Mouse (Mus musculus) hindbrain, embryonic 10.5 days (tissue): ENCODE data around the gene Hgd. TPM values are rescaled to one million over a fixed set of nuclear protein-coding genes. Genes with fewer than 3 reads are reported as not detected.

Experiments used
- DNase-seq: peaks from one replicate; pipeline ENCODE4 v3.0.0-alpha.2; 2017; ENCODE audit warnings: low spot score
- H3K27ac ChIP-seq: fragments of 300-500 bp; sonication (generic); 2 replicates; pipeline ENCODE4 v1.5.1; 2016; ENCODE audit warnings: mild to moderate bottlenecking, moderate library complexity
- H3K27me3 ChIP-seq: fragments of 300-500 bp; sonication (generic); 2 replicates; pipeline ENCODE4 v1.6.1; 2016; ENCODE audit warnings: mild to moderate bottlenecking; ENCODE audit not compliant: poor library complexity, insufficient read depth, severe bottlenecking
- H3K36me3 ChIP-seq: fragments of 300-500 bp; sonication (generic); 2 replicates; pipeline ENCODE4 v1.6.1; 2016; ENCODE audit warnings: mild to moderate bottlenecking, moderate library complexity
- H3K4me1 ChIP-seq: fragments of 300-500 bp; sonication (generic); replicated peaks from 2 replicates; pipeline ENCODE4 v1.6.1; 2016; ENCODE audit warnings: mild to moderate bottlenecking
- H3K4me3 ChIP-seq: fragments of 300-500 bp; sonication (generic); 2 replicates; pipeline ENCODE4 v1.5.1; 2016; ENCODE audit warnings: mild to moderate bottlenecking, moderate library complexity
- H3K9me3 ChIP-seq: fragments of 300-500 bp; sonication (generic); 2 replicates; pipeline ENCODE4 v1.6.1; 2016; ENCODE audit warnings: mild to moderate bottlenecking, moderate library complexity
- WGBS: fragments of 180-500 bp; shearing (Covaris S2); methylation state at CpG from one replicate; pipeline ENCODE4 v1.1.7; 2016; 5-methylcytosine and 5-hydroxymethylcytosine counted together
- polyA plus RNA-seq: library from polyadenylated mRNA; unstranded; fragments of >200 nt; fragmentation: Nextera tagmentation; extraction: Ambion mirVana; gene quantifications from 2 replicates; pipeline ENCODE4 v1.2.1, GENCODE M21; 2016

Gene Hgd
- polyA plus RNA-seq, 1 experiment from 2014 or later = not detected

DNA sequence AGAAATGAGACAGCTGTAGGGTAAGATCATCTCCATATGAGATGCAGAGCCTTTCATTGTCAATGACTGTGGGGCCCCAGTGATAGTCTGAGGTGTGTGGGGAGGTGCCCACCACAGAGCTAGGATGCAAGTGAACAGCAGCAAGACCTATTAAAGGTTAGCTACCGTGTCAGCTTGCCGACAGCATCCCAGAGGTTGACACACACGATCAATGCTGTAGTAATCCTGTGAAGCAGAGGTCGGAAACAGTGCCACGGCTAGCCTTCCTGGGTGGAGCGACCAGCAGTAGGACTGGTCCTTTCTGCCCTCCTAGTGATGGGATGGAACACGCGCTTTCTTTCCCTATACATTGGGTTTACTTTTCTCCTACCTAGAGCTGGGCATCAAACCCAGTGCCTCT is 65.3 kb downstream of the Hgd start:
- Histone ChIP-seq H3K36me3 (peaks cover 45% of the 10 kb centered on the region), H3K9me3 (no peaks in the 10 kb centered on the region), H3K27me3 (no peaks in the 10 kb centered on the region), H3K4me3 (no peak overlapping the region), H3K4me1 (no peaks in the 10 kb centered on the region), H3K27ac (no peak overlapping the region)
- 94% methylated on average over 8 of the region's 8 CpGs for WGBS
- DNase-seq = no peak

DNA sequence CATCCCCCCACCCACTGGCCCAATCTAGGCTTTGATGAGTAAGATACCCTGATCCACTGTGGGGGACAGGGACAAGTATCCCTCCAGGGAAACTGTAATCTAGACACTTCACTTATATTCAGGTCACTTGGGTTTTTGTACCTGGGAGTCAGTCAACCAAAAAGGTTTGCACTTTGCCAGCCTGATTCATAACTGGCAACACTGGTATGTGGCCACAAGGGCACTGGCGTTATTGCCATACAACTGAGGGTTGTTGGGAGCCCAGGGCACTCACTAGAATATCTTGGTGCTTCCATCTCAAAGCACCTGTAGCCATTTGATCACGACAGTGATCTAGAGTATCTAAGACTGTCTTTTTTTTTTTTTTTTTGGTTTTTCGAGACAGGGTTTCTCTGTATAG is 65.8 kb downstream of the Hgd start:
- H3K36me3 ChIP-seq = peaks cover 49% of the 10 kb centered on the region
- no peak for DNase-seq
- H3K27me3 ChIP-seq = no peaks in the 10 kb centered on the region
- 93% methylated on average over 3 of the region's 3 CpGs for WGBS
- H3K4me1 ChIP-seq = no peaks in the 10 kb centered on the region
- no peak overlapping the region for H3K4me3 ChIP-seq
- H3K27ac ChIP-seq = no peak overlapping the region
- H3K9me3 ChIP-seq = no peaks in the 10 kb centered on the region

DNA sequence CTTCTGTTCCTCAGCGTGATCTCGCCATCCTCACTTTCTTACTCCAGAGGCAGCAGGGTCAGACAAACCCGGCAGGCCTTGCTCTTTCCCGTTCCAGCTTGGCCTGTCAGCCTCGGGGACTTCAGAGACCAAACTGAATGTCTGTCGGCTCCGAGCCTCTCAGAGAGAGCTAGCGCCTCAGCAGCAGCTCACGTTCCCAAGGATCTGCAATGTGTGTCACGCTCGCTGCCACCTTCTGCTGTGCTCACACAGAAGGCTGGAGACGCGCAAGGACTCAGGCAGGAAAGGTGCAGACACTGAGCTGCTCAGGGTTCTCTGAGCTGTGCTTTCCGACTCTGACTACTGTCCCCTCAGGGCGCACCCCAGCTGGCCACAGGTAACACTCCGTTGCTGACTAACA is 67.1 kb downstream of the Hgd start:
- Histone ChIP-seq H3K36me3 (peaks cover 58% of the 10 kb centered on the region), H3K27me3 (no peaks in the 10 kb centered on the region), H3K9me3 (no peaks in the 10 kb centered on the region), H3K4me3 (no peak overlapping the region), H3K4me1 (0 out of 2 replicates have a peak, but pooled peaks cover 2% of the 10 kb centered on the region), H3K27ac (no peak overlapping the region)
- WGBS = 91% methylated on average over 16 of the region's 16 CpGs
- no peak for DNase-seq

DNA sequence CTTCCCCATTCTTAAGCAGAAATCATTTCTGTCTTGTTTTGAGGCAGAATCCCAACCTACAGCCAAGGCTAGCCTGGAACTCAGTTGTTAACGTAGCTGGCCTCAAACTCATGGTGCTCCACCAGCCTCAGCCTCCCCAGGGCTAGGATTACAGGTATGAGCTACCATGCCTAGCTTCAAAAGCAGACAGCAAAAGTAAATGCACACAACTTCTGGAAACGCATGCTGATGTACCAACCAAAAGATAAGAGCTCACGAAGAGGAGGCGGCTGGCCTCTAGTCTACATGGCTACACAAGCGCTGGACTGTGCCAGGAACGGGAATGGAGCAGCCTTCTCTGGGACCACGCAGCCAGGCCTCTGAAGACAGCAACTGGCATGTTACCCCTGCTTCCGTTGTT is 68.0 kb downstream of the Hgd start:
- H3K36me3 ChIP-seq = peaks cover 58% of the 10 kb centered on the region
- no peak overlapping the region for H3K27ac ChIP-seq
- WGBS = 92% methylated on average over 8 of the region's 8 CpGs

DNA sequence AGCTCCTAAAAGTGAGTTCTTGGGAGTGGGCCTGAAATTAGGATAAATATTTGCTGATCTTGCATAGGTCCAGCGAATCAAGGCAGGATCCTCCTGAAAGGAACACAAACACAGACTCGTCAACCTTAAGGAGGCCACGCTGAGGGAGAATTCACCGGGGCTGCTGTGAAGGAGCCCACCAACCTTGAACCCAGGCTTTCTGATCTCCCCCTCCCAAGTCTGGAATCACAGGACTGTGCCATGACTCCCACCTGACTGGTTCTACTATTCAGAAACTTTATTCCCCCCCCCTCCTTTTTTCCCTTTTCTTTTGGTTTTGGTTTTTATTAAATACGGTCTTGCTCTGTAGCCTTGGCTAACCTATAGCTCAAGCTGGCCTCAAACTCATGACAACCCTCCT is 69.1 kb downstream of the Hgd start:
- WGBS = 89% methylated on average over 5 of the region's 5 CpGs
- H3K9me3 ChIP-seq = no peaks in the 10 kb centered on the region
- no peak overlapping the region for H3K27ac ChIP-seq
- H3K4me1 ChIP-seq = peaks cover 18% of the 10 kb centered on the region
- no peak overlapping the region for H3K4me3 ChIP-seq
- DNase-seq = no peak
- H3K27me3 ChIP-seq = no peaks in the 10 kb centered on the region
- H3K36me3 ChIP-seq = peaks cover 58% of the 10 kb centered on the region

More for the DNA sequence above, 68.0 kb downstream of the Hgd start:
- H3K9me3 ChIP-seq = no peaks in the 10 kb centered on the region
- H3K4me3 ChIP-seq = no peak overlapping the region
- no peaks in the 10 kb centered on the region for H3K27me3 ChIP-seq
- H3K4me1 ChIP-seq = peaks cover 10% of the 10 kb centered on the region
- DNase-seq = no peak

DNA sequence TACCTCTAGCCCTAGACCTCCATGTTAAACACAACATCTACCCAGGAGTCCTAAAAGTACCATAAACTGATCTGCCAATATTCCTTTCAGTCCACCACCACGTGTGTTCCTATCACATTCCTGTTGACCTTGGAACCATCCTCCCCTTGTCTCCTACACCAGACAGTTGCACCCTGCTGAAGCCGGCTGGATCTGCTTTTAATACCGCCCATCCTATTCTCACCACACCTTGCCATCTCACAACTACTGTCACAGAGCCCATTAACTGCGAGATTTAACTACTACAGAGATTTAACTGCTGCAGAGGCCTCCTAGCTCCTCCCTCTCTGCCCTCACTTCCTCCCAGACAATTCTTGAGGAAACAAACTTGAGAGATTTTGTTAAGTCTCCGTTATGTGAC is 71.5 kb downstream of the Hgd start:
- H3K36me3 ChIP-seq = peaks cover 36% of the 10 kb centered on the region

DNA sequence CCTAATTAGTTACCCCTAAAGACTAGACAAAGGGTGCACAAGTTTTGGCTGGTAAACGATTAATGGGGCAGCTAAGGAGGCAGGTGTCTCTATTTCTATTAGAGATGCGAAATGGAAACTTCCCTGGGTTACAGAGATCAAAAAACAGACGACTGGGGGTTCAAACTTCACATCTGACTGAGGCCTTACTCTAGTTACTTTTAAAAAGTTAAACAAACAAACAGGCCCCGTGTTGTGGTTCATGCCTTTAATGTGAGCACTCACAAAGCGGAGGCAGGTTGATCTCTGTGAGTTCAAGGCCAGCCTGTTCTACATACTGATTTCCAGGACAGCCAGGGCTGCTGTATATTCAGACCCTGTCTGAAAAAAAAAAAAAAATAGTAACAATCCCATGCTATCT is 72.7 kb downstream of the Hgd start:
- peak overlapping the region; percentile 78; the same call in 1 of the 2 replicates for H3K4me3 ChIP-seq
- DNase-seq = no peak
- 86% methylated on average over 5 of the region's 5 CpGs for WGBS

More for the DNA sequence above, 71.5 kb downstream of the Hgd start:
- H3K4me1 ChIP-seq = peaks cover 39% of the 10 kb centered on the region
- H3K9me3 ChIP-seq = no peaks in the 10 kb centered on the region
- 90% methylated on average over 5 of the region's 5 CpGs for WGBS
- no peak overlapping the region for H3K4me3 ChIP-seq
- no peak overlapping the region for H3K27ac ChIP-seq
- no peaks in the 10 kb centered on the region for H3K27me3 ChIP-seq
- no peak for DNase-seq

DNA sequence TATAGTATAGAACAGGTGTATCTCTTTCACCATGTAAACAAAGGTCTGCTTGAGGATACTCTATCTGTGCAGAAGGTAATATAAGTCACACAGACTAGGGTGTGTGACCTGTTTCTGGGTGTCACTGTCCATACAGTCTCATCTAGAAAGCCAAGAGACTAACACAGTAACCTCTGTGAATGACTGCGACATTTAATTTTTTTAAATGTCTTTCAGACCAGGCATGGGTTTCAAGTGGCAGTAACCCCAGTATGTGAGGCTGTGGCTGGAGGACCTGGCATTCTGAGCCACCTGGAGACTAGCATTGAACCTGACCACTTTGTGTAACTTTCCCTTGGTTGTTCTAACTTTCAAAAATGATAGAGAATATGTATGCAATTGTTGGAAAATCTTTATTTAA is 73.1 kb downstream of the Hgd start:
- 95% methylated on average over 1 of the region's 1 CpGs for WGBS
- H3K27ac ChIP-seq = peak overlapping the region; percentile 95; the same call in 1 of the 2 replicates
- H3K9me3 ChIP-seq = no peaks in the 10 kb centered on the region
- peak overlapping the region; percentile 78 for H3K4me3 ChIP-seq
- peaks cover 51% of the 10 kb centered on the region for H3K4me1 ChIP-seq
- peaks cover 8% of the 10 kb centered on the region; the same call in 1 of the 2 replicates for H3K27me3 ChIP-seq
- H3K36me3 ChIP-seq = peaks cover 20% of the 10 kb centered on the region
- DNase-seq = no peak

More for the DNA sequence above, 72.7 kb downstream of the Hgd start:
- H3K27ac ChIP-seq = no peak overlapping the region
- peaks cover 24% of the 10 kb centered on the region for H3K36me3 ChIP-seq
- peaks cover 4% of the 10 kb centered on the region; the same call in 1 of the 2 replicates for H3K27me3 ChIP-seq
- H3K4me1 ChIP-seq = peaks cover 51% of the 10 kb centered on the region
- no peaks in the 10 kb centered on the region for H3K9me3 ChIP-seq

DNA sequence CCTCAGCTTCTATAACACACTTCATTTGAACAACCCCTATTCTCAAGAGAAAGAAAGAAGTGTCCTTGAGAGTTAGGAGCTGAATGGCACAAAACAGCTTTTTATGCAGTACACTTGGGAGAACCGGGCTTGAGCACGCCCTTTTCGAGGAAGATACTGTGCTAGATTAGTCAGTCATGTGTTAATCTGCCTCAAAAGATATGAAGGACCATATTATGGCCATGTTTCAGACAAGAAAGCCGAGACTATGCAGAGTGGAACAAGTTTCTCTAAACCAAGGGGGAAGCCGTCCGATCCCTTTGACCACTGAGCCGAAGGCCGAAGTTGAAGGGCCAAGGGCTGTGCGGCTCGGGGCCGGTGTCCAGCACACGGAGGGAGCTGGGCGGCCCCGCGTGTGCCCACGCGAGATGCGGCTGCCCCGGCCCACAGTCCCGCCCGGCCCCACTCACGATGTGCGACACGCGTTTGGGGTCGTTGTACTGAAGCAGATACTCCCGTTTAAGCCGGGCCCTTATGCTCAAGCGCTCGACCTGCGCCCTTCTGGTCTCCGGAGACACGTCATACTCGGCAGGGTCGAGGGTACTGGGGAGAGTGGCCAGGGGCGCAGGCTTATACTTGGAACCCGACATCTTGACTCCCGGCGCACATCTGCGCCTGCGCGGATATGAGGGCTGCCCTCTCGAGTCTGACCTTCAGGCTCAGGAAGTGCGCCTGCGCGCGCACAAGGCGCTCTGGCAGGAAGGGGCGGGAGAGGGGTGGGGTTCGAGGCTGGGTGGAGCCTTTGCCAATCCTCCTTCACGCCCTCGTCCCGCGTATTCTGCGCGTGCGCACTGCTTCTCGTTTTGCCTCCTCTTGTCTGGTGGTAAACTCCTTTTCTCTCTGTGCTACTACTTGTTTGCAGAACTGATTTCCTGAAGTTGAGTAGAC is 74.0 kb downstream of the Hgd start, which contains the start of gene Ndufb4:
Gene Ndufb4 (minus strand): TSS at position 723 of the 927 bp plus-strand sequence.
- no peaks in the 10 kb centered on the region for H3K9me3 ChIP-seq
- H3K4me1 ChIP-seq = peaks cover 51% of the 10 kb centered on the region
- WGBS = under 1% methylated on average over 58 of the region's 58 CpGs
- H3K4me3 ChIP-seq = peak within 1 kb of the TSS; percentile 78
- H3K36me3 ChIP-seq = peaks cover 13% of the 10 kb centered on the region
- DNase-seq = peak; percentile 100
- H3K27me3 ChIP-seq = peaks cover 9% of the 10 kb centered on the region; the same call in 1 of the 2 replicates
- H3K27ac ChIP-seq = peak within 1 kb of the TSS; percentile 95

DNA sequence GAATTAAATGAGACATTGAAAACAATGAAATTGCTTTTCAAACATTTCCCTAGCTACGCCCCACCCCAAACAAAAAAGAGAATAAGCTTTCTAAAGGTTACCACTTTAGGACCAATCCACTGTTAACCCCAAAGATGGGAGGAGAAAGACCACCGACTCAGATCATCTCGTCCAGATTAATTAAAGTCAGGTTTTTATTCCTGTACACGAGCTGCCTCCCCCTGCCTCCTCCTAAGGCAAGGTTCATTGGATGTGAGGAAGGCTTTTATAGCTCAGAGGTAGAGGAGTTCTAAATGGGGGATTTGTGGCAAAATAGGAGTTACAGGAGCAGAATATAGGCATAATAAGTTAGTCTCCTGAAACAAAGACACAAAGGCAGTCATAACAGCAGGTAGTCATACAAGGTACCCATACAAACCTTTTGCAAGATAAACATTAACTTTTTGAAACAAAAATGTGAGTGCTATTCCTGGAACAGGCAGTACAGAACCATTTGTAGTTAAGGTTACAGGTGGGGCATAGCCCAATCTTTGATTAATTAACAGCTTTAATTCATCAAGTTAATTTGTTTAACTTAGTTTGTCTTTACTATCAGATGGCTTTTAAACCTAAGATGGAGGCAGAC is 75.0 kb downstream of the Hgd start:
- peak overlapping the region; percentile 95 for H3K27ac ChIP-seq
- WGBS = 69% methylated on average over 4 of the region's 4 CpGs

DNA sequence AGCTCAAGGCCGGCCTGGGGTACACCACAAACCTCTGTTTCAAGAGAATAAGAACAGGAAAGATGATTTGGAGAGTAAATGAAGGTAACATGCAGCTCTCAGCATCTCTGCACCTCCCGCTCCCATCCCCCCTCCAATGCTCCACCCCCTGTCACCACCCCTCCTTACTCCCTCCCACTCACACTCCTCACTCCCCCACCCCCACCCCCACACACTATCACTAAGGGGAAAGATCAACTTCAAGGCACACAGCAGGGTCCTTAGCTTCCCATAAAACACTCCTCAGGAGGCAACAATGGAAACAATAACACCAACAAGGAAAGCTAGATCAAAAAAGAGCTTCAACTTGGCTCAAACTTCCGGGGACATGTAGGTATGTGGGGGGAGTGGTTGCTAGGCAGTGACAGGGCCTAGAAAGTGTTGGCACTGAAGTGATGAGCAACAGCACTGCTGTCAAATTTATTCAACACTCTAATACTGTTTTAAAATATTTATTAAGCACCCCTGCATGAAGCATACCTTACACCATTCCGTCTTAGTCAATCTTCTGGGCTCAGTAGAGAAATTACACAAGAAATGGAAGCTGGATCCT is 75.9 kb downstream of the Hgd start:
- peaks cover 51% of the 10 kb centered on the region for H3K4me1 ChIP-seq
- H3K27ac ChIP-seq = peak overlapping the region; percentile 78
- H3K27me3 ChIP-seq = peaks cover 9% of the 10 kb centered on the region; the same call in 1 of the 2 replicates
- H3K9me3 ChIP-seq = no peaks in the 10 kb centered on the region
- H3K36me3 ChIP-seq = peaks cover 8% of the 10 kb centered on the region
- peak; percentile 28 for DNase-seq
- 20% methylated on average over 4 of the region's 4 CpGs for WGBS
- H3K4me3 ChIP-seq = 0 out of 2 replicates have a peak overlapping the region, but pooled peaks have one; percentile 21

More for the DNA sequence above, 75.0 kb downstream of the Hgd start:
- DNase-seq = no peak
- Histone ChIP-seq H3K4me1 (peaks cover 51% of the 10 kb centered on the region), H3K9me3 (no peaks in the 10 kb centered on the region), H3K27me3 (peaks cover 9% of the 10 kb centered on the region; the same call in 1 of the 2 replicates), H3K4me3 (peak overlapping the region; percentile 78), H3K36me3 (peaks cover 13% of the 10 kb centered on the region)

DNA sequence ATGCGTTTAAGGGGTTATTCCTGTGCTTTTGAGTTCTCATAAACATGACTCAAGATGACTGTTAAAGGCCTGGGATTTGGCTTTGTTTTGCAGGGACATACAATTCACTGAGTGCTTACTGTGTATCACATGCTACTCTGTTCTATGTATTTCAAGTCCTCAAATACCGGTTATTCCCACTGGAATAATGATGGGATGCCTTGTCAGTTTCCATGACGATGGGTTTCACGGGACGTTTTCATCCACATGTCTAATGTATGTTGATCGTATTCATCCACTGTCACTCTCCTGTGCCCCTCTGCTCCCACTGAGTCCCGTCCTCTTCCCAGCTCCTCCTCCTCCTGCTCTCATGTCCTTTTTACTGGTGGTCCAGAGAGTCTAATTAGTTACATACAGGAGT is 76.8 kb downstream of the Hgd start:
- peaks cover 9% of the 10 kb centered on the region; the same call in 1 of the 2 replicates for H3K27me3 ChIP-seq
- 48% methylated on average over 7 of the region's 7 CpGs for WGBS
- no peaks in the 10 kb centered on the region for H3K36me3 ChIP-seq
- H3K4me1 ChIP-seq = peaks cover 49% of the 10 kb centered on the region
- H3K9me3 ChIP-seq = no peaks in the 10 kb centered on the region
- H3K4me3 ChIP-seq = no peak overlapping the region
- peak; percentile 38 for DNase-seq
- H3K27ac ChIP-seq = 0 out of 2 replicates have a peak overlapping the region, but pooled peaks have one; percentile 78
